12 mouse cellular contexts compared by ENCODE assay signal in genomic region chr9:72853681-72854190, GRCm38 (mm10). TPM values are rescaled to one million over a fixed set of nuclear protein-coding genes. Genes with fewer than 3 reads are reported as not detected.
DNase-seq lines count a peak whose midpoint lies in the region; ATAC-seq lines count a peak whose summit lies in the region.
"Had no signal": no experiment of that assay in that cellular context is flagged by ENCODE, and none has a peak within 500 bp of the region (broad histone marks: within the 10 kb centered on the region; RNA-seq: fewer than 3 reads in every experiment).

No protein-coding gene starts in this region.

- H3K4me3 ChIP-seq in heart, embryonic 16.5 days (ENCODE audit: low read length) = no peak overlapping the region
- no peak overlapping the region for H3K4me3 ChIP-seq in embryonic facial prominence, embryonic 13.5 days
- H3K4me3 ChIP-seq in hindbrain, embryonic 12.5 days = no peak overlapping the region
- no peak overlapping the region; the same call in 1 of the 2 replicates for H3K4me3 ChIP-seq in midbrain, embryonic 16.5 days (ENCODE audit: low read depth, low read length)
- H3K4me3 ChIP-seq: heart, embryonic 15.5 days; liver, embryonic 13.5 days; megakaryocyte, embryonic 14.5 days had no signal

- no peak overlapping the region for H3K27ac ChIP-seq in heart, embryonic 16.5 days (ENCODE audit: low read length)
- H3K27ac ChIP-seq in embryonic facial prominence, embryonic 13.5 days = peak overlapping the region; percentile 22; the same call in 1 of the 2 replicates
- no peak overlapping the region for H3K27ac ChIP-seq in hindbrain, embryonic 12.5 days
- H3K27ac ChIP-seq in midbrain, embryonic 16.5 days (ENCODE audit: low read length) = no peak overlapping the region
- H3K27ac ChIP-seq: heart, embryonic 15.5 days; liver, embryonic 13.5 days had no signal

- H3K4me2 ChIP-seq in heart, embryonic 16.5 days (ENCODE audit: low read depth, low read length) = peak overlapping the region; percentile 4; the same call in 1 of the 2 replicates
- H3K4me2 ChIP-seq in embryonic facial prominence, embryonic 13.5 days = no peak overlapping the region
- H3K4me2 ChIP-seq in hindbrain, embryonic 12.5 days (replicated peaks) = peak overlapping the region; percentile 23
- peak overlapping the region; percentile 41 for H3K4me2 ChIP-seq in midbrain, embryonic 16.5 days (ENCODE audit: low read length)
- H3K4me2 ChIP-seq: heart, embryonic 15.5 days; liver, embryonic 13.5 days had no signal

- H3K27me3 ChIP-seq in heart, embryonic 16.5 days (ENCODE audit: control insufficient read depth, insufficient read depth, low read length) = no peaks in the 10 kb centered on the region
- H3K27me3 ChIP-seq in embryonic facial prominence, embryonic 13.5 days = no peaks in the 10 kb centered on the region
- H3K27me3 ChIP-seq in hindbrain, embryonic 12.5 days = no peaks in the 10 kb centered on the region
- H3K27me3 ChIP-seq in midbrain, embryonic 16.5 days (ENCODE audit: control insufficient read depth, insufficient read depth, low read depth, low read length) = no peaks in the 10 kb centered on the region
- H3K27me3 ChIP-seq: heart, embryonic 15.5 days; liver, embryonic 13.5 days had no signal

- 0 out of 2 replicates have a peak overlapping the region, but pooled peaks have one; percentile 12 for H3K9ac ChIP-seq in heart, embryonic 16.5 days (ENCODE audit: low read length)
- no peak overlapping the region for H3K9ac ChIP-seq in embryonic facial prominence, embryonic 13.5 days
- H3K9ac ChIP-seq in hindbrain, embryonic 12.5 days = no peak overlapping the region; the same call in 1 of the 2 replicates
- peak overlapping the region; percentile 20; the same call in 1 of the 2 replicates for H3K9ac ChIP-seq in midbrain, embryonic 16.5 days (ENCODE audit: low read depth, low read length)
- H3K9ac ChIP-seq: heart, embryonic 15.5 days; liver, embryonic 13.5 days had no signal

- H3K9me3 ChIP-seq in heart, embryonic 16.5 days (replicated peaks; ENCODE audit: control insufficient read depth, low read length) = no peaks in the 10 kb centered on the region; the same call in 1 of the 2 replicates
- H3K9me3 ChIP-seq in embryonic facial prominence, embryonic 13.5 days = no peaks in the 10 kb centered on the region
- H3K9me3 ChIP-seq in hindbrain, embryonic 12.5 days (replicated peaks) = no peaks in the 10 kb centered on the region
- no peaks in the 10 kb centered on the region for H3K9me3 ChIP-seq in midbrain, embryonic 16.5 days (replicated peaks; ENCODE audit: control insufficient read depth, low read length, poor library complexity, severe bottlenecking)
- H3K9me3 ChIP-seq: heart, embryonic 15.5 days; liver, embryonic 13.5 days had no signal

- intact Hi-C loops in heart, postnatal 36 days (cut with DNase I) = no loop called here
- intact Hi-C loops in left cerebral cortex, postnatal 25 days (cut with DNase I) = no loop called here

- 56% methylated on average over 13 of the region's 13 CpGs for WGBS in heart, embryonic 16.5 days
- WGBS in embryonic facial prominence, embryonic 13.5 days = 71% methylated on average over 13 of the region's 13 CpGs
- WGBS in hindbrain, embryonic 12.5 days = 42% methylated on average over 13 of the region's 13 CpGs
- 13% methylated on average over 13 of the region's 13 CpGs for WGBS in midbrain, embryonic 16.5 days

- ATAC-seq in heart, embryonic 16.5 days (replicated peaks; ENCODE audit: extremely low read depth, insufficient read depth, low FRiP score) = no peak
- no peak for ATAC-seq in embryonic facial prominence, embryonic 13.5 days (ENCODE audit: insufficient number of reproducible peaks, insufficient read depth, low FRiP score, low TSS enrichment, low read depth)
- peak; percentile 76; the same call in 1 of the 2 replicates for ATAC-seq in hindbrain, embryonic 12.5 days (ENCODE audit: low FRiP score)
- ATAC-seq in midbrain, embryonic 16.5 days = peak; percentile 86
- no peak for ATAC-seq in CD4-positive, CD25-positive, alpha-beta regulatory T cell, adult 4 months

- H3K4me1 ChIP-seq in heart, embryonic 16.5 days (ENCODE audit: control insufficient read depth, insufficient read depth, low read length) = peaks cover 4% of the 10 kb centered on the region; the same call in 1 of the 2 replicates
- H3K4me1 ChIP-seq in embryonic facial prominence, embryonic 13.5 days = peaks cover 5% of the 10 kb centered on the region
- H3K4me1 ChIP-seq in hindbrain, embryonic 12.5 days = peaks cover 11% of the 10 kb centered on the region
- H3K4me1 ChIP-seq in midbrain, embryonic 16.5 days (ENCODE audit: control insufficient read depth, insufficient read depth, low read length) = peaks cover 15% of the 10 kb centered on the region
- H3K4me1 ChIP-seq: heart, embryonic 15.5 days; liver, embryonic 13.5 days; megakaryocyte, embryonic 14.5 days had no signal

- DNase-seq in heart, postnatal 36 days = no peak
- DNase-seq in left cerebral cortex, postnatal 25 days (ENCODE audit: low spot score in 2 of 2) = no peak
- DNase-seq in layer of hippocampus, postnatal 25 days (ENCODE audit: extremely low spot score in 1 of 2, low spot score in 1 of 2) = no peak
- DNase-seq: adrenal gland, postnatal 10 days; liver, embryonic 13.5 days had no signal

- H3K36me3 ChIP-seq in heart, embryonic 16.5 days (ENCODE audit: control insufficient read depth, insufficient read depth) = peaks cover 4% of the 10 kb centered on the region; the same call in 1 of the 2 replicates
- peaks cover 12% of the 10 kb centered on the region for H3K36me3 ChIP-seq in embryonic facial prominence, embryonic 13.5 days
- peaks cover 17% of the 10 kb centered on the region for H3K36me3 ChIP-seq in hindbrain, embryonic 12.5 days
- no peaks in the 10 kb centered on the region for H3K36me3 ChIP-seq in midbrain, embryonic 16.5 days (ENCODE audit: control insufficient read depth, insufficient read depth, low read length)
- H3K36me3 ChIP-seq: liver, embryonic 13.5 days had no signal

RNA-seq across cellular contexts. Expression of gene Prtg, which starts 47.1 kb away (rescaled TPM):
- 0.29 TPM in 2 replicates for polyA plus RNA-seq in heart, embryonic 16.5 days (2015; fragmentation: Nextera tagmentation; extraction: Ambion mirVana)
- under 1 TPM; 0.30 to 0.33 TPM for total RNA-seq in heart, postnatal 36 days (2021)
- polyA plus RNA-seq in embryonic facial prominence, embryonic 13.5 days (2015; fragmentation: Nextera tagmentation; extraction: Ambion mirVana) = 1.3 and 1.8 TPM in 2 replicates
- polyA plus RNA-seq in hindbrain, embryonic 12.5 days (2016; fragmentation: Nextera tagmentation; extraction: Ambion mirVana) = 2.1 and 2.2 TPM in 2 replicates
- polyA plus RNA-seq in midbrain, embryonic 16.5 days (2015; fragmentation: Nextera tagmentation; extraction: Ambion mirVana) = 0.41 and 0.56 TPM in 2 replicates
- total RNA-seq in left cerebral cortex, postnatal 25 days (2021) = 1 to 10 TPM; 1.1 to 1.7 TPM
- 1 to 10 TPM; 1.6 to 2.2 TPM for total RNA-seq in layer of hippocampus, postnatal 25 days (2021)
- under 1 TPM in 1 of 2 experiments, not detected in 1; 0.04 TPM for polyA plus RNA-seq in CD4-positive, CD25-positive, alpha-beta regulatory T cell, adult 4 months (2017; shearing (Covaris generic))

Comparison
In these comparisons a context has a peak if more than half of its experiments do, and no peak if none do; other contexts are left out.
1. ATAC-seq: peak in hindbrain, embryonic 12.5 days (single experiment) and midbrain, embryonic 16.5 days (single experiment); none in heart, embryonic 16.5 days (single experiment), embryonic facial prominence, embryonic 13.5 days (single experiment) and CD4-positive, CD25-positive, alpha-beta regulatory T cell, adult 4 months (single experiment).
2. H3K9ac ChIP-seq: peak in heart, embryonic 16.5 days (single experiment) and midbrain, embryonic 16.5 days (single experiment); none in embryonic facial prominence, embryonic 13.5 days (single experiment) and hindbrain, embryonic 12.5 days (single experiment).